Mouse (Mus musculus) layer of hippocampus, postnatal 14 days (tissue): Measurements from ENCODE around the gene Gabarapl1. TPM values are rescaled to one million over a fixed set of nuclear protein-coding genes. Genes with fewer than 3 reads are reported as not detected.
"Not testable (repeated sequence)": the region's sequence is repeated elsewhere in the genome, so short reads cannot be mapped to it uniquely, and the experiment has no call there.

Experiments used
- DNase-seq, 2 experiments: peaks; one replicate each; pipeline ENCODE4 v3.0.0; 2021 to 2022; ENCODE audit warnings: low spot score in 2 of 2, mixed read lengths in 1 of 2
- long read RNA-seq, 2 experiments: library from polyadenylated mRNA; stranded (forward); transcript quantifications; one replicate each; pipeline ENCODE4 v2.0.0; 2021
- total RNA-seq, 2 experiments: library from RNA; stranded (reverse); gene quantifications; 2 replicates each; pipeline ENCODE4 v1.2.3; 2021

Gabarapl1 gene
- 100 to 1,000 TPM; 517 to 530 TPM for total RNA-seq
- long read RNA-seq, experiment 1, transcript Gabarapl1-201 (4 exons, 1,820 nt) = major isoform, 288 of 837 reads
- long read RNA-seq, experiment 1, partial matches to known transcripts = 1 of 837 reads
- long read RNA-seq, experiment 1, other reads (novel, unspliced or antisense) = 547 of 837 reads
- long read RNA-seq, experiment 2, transcript Gabarapl1-201 (4 exons, 1,820 nt) = major isoform, 331 of 1,978 reads
- long read RNA-seq, experiment 2, partial matches to known transcripts = 1,641 of 1,978 reads
- long read RNA-seq, experiment 2, other reads (novel, unspliced or antisense) = 2 of 1,978 reads

- peak; percentile 82 to 86 for DNase-seq
These were observed at the start of gene Gabarapl1 for GRCm38 (mm10) chr6:129532942-129533860. Gabarapl1 (plus strand) TSS chr6:129533160.

- no peak for DNase-seq
These were observed 38.0 kb upstream of the Gabarapl1 start for GRCm38 (mm10) chr6:129494924-129495323.

GRCm38 (mm10) chr6:129497345-129498218 is 35.4 kb upstream of the Gabarapl1 start:
- no peak for DNase-seq

DNA sequence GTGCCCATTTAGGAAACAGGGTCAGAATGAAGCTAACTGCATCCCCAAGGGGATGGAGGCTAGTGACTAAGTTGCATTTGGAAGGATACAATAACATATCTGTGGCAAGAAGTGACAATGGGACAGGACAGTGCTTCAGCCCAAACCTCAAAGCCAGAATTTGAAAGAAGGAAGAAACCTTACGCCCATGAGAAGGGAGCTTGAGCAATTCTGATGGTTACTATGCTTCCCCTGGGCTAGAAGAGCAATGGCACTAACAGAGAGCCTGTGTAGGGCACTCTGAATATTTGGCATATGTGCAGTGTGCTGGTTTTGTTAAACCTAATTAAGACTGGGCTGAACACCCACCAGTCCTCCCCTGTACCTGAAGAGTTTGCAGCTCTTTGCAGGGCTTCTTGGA is 33.4 kb upstream of the Gabarapl1 start:
- not testable (repeated sequence) for DNase-seq

GRCm38 (mm10) chr6:129503471-129503870 is 29.5 kb upstream of the Gabarapl1 start:
- DNase-seq = no peak

DNA sequence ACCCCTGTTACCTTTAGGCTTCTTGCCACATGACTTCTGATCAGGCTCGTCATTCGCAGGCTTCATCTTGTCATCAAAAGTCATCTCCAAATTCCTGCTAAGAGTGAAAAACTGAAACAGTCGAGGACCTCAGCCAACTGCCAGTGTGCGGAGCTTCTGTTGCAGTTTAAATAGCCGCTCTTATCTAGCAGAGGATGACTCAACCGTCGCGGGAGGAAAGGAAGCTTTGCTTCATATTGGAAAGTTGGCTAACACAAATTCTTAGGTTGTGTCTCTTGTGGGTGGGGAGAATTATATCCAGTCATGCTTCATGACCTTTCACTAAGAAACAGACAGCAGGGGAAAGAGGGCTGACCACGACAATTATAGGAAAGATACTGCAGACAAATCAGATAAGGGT is 25.9 kb upstream of the Gabarapl1 start, which contains the start of gene Olr1:
TSS of gene Olr1 (minus strand) at position 142 of the 400 bp plus-strand sequence.
- no peak for DNase-seq

- DNase-seq = no peak
These were observed 22.6 kb upstream of the Gabarapl1 start for GRCm38 (mm10) chr6:129510120-129510911.

- no peak for DNase-seq
These were observed 20.6 kb upstream of the Gabarapl1 start, which contains the start of gene Tmem52b for GRCm38 (mm10) chr6:129512367-129512766. Tmem52b (plus strand) TSS chr6:129512555.

- DNase-seq = no peak
These were observed 20.1 kb upstream of the Gabarapl1 start for GRCm38 (mm10) chr6:129512868-129513267.

GRCm38 (mm10) chr6:129513409-129513808 is 19.6 kb upstream of the Gabarapl1 start:
- DNase-seq = no peak

DNA sequence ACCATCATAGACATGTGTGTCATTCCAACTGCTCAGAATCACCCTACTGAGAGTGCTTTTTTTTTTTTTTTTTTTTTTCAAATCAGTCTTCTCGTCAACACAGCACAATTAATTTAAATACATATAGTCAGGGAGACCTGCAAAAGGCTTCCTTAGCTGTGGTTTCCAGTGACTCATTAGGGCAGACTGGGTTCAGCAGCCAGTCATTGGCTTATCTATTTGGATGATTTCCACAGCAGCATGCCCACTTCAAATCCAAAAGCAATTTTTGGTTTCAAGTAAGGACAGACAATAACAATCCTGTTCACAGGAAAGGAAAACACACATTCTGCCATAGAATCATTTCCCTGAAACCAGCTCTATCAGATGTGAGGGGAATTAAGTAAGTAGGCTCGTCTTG is 18.6 kb upstream of the Gabarapl1 start:
- DNase-seq = no peak

- no peak for DNase-seq
These were observed 17.9 kb upstream of the Gabarapl1 start for GRCm38 (mm10) chr6:129515068-129515467.

- DNase-seq = no peak
These were observed 16.6 kb upstream of the Gabarapl1 start for GRCm38 (mm10) chr6:129516388-129516787.

GRCm38 (mm10) chr6:129517752-129518408 is 15.1 kb upstream of the Gabarapl1 start:
- peak; percentile 26 to 71 for DNase-seq

GRCm38 (mm10) chr6:129526069-129526468 is 6.9 kb upstream of the Gabarapl1 start:
- DNase-seq = no peak

DNA sequence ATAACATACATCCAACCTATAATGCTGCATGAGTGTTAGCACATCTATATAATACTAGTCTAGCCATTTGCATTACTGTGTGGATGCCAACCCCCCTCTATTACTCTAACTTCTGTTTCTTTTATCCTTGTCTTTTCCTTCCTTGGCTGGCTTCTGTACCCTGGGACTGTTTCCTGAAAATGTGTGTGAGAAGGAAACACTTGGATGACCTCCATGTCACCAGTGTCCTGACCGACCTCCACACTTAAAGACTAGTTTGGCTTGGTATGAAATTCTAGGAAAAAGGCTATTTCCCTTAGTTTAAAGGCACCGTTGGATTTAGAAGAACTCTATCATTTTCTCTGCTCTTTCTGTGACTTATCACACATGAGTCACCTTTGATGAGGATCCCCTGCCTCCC is 5.5 kb upstream of the Gabarapl1 start:
- DNase-seq = no peak

DNA sequence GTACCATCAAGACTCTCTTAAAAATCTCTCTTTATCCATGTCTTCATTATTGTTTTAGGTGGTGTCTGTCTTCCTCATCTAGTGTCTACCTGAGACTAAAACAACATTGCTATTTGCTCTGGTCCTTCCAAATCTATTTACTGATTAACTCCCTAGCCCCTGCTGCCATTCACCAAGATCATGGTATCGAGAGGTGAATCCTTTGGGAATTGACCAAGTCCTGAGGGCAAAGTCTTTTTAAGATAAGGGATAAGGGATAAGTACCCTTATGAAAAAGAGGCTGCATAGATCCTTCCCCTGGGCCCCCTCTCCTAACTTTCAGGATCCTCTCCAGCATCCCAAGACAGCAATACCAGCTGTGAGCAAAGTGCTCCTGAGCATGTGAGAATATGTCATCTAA is 3.4 kb upstream of the Gabarapl1 start:
- no peak for DNase-seq

- no peak for DNase-seq
These were observed 2.7 kb upstream of the Gabarapl1 start for GRCm38 (mm10) chr6:129530261-129530660.

DNA sequence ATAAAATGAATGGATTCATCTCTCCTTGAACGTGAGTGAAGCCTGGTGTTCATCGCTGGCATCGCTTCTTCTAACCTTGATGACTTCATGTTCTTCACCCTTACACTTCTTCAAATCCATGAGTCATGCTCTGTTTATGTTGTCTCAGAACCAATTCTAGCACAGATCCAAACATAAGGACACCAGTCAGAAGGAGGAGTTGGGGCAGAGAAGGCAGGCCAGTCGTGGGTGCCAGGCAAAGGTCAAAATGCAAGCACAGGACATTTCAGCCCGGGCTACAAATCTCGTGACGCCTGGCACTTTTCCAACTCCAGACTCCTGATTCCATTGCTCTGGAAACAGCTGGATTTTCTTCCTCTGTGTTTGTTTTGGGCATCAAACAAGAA is 411 bp upstream of the Gabarapl1 start:
- peak; percentile 48 to 65 for DNase-seq

GRCm38 (mm10) chr6:129534057-129534456 is 1.1 kb downstream of the Gabarapl1 start:
- peak in 1 of 2 experiments; percentile 46 for DNase-seq
